Mouse (Mus musculus): ENCODE measurements around the gene Mllt3.

- TF ChIP-seq CTCF (IDR thresholded peaks at IDR 0.05; ENCODE audit: control insufficient read depth, insufficient read depth, low read length) (no peak), POLR2A (IDR thresholded peaks at IDR 0.05; ENCODE audit: borderline replicate concordance, control insufficient read depth, low read depth, low read length) (no peak)
Observed at GRCm38 (mm10) chr4:88010441-88010840, 22.7 kb downstream of the Mllt3 start.
